Mouse (Mus musculus): ENCODE data around the gene Gale.
A peak's percentile ranks its signal among the peaks of the same experiment; 100 is the strongest.
"Not testable (repeated sequence)": the region's sequence is repeated elsewhere in the genome, so short reads cannot be mapped to it uniquely, and the experiment has no call there.

Gale gene

GRCm38 (mm10) chr4:135970585-135970984 is 7.1 kb downstream of the Gale start:
- DNase-seq (ENCODE audit: low read depth, low spot score) = no peak

- DNase-seq (ENCODE audit: low read depth, low spot score) = peak; percentile 34
Observed at GRCm38 (mm10) chr4:135971805-135972555, 8.5 kb downstream of the Gale start.

- peak; percentile 47 for DNase-seq (ENCODE audit: low read depth, low spot score)
Observed at GRCm38 (mm10) chr4:135972556-135972906, 9.0 kb downstream of the Gale start, which contains the start of gene Lypla2. Gene Lypla2 (minus strand): TSS chr4:135972626.

- no peak for DNase-seq (ENCODE audit: low read depth, low spot score)
Observed at GRCm38 (mm10) chr4:135972911-135973811, 9.6 kb downstream of the Gale start.

GRCm38 (mm10) chr4:135976146-135976545 is 12.6 kb downstream of the Gale start:
- no peak for DNase-seq (ENCODE audit: low read depth, low spot score)

- not testable (repeated sequence) for DNase-seq (ENCODE audit: low read depth, low spot score)
Observed at GRCm38 (mm10) chr4:135980223-135980622, 16.7 kb downstream of the Gale start.

- no peak for DNase-seq (ENCODE audit: low read depth, low spot score)
Observed at GRCm38 (mm10) chr4:135981524-135982063, 18.1 kb downstream of the Gale start.

- DNase-seq (ENCODE audit: low read depth, low spot score) = no peak
Observed at GRCm38 (mm10) chr4:135984556-135984955, 21.0 kb downstream of the Gale start.

- DNase-seq (ENCODE audit: low read depth, low spot score) = no peak
Observed at GRCm38 (mm10) chr4:135985193-135985592, 21.7 kb downstream of the Gale start.

GRCm38 (mm10) chr4:135985769-135986168 is 22.2 kb downstream of the Gale start:
- DNase-seq (ENCODE audit: low read depth, low spot score) = no peak

- DNase-seq (ENCODE audit: low read depth, low spot score) = no peak
Observed at GRCm38 (mm10) chr4:135986301-135986942, 22.9 kb downstream of the Gale start.

- peak; percentile 93 for DNase-seq (ENCODE audit: low read depth, low spot score)
Observed at GRCm38 (mm10) chr4:135986943-135987710, 23.6 kb downstream of the Gale start, which contains the start of gene Pithd1. Gene Pithd1 (minus strand): TSS chr4:135987264.

- no peak for DNase-seq (ENCODE audit: low read depth, low spot score)
Observed at GRCm38 (mm10) chr4:135987714-135988113, 24.2 kb downstream of the Gale start.

- DNase-seq (ENCODE audit: low read depth, low spot score) = no peak
Observed at GRCm38 (mm10) chr4:135993941-135994340, 30.4 kb downstream of the Gale start.

GRCm38 (mm10) chr4:135995118-135995517 is 31.6 kb downstream of the Gale start:
- DNase-seq (ENCODE audit: low read depth, low spot score) = no peak

GRCm38 (mm10) chr4:136004107-136004675 is 40.7 kb downstream of the Gale start:
- DNase-seq (ENCODE audit: low read depth, low spot score) = no peak

GRCm38 (mm10) chr4:136004921-136005320 is 41.4 kb downstream of the Gale start:
- no peak for DNase-seq (ENCODE audit: low read depth, low spot score)

- DNase-seq (ENCODE audit: low read depth, low spot score) = no peak
Observed at GRCm38 (mm10) chr4:136006821-136007220, 43.3 kb downstream of the Gale start.

GRCm38 (mm10) chr4:136008782-136009447 is 45.4 kb downstream of the Gale start:
- no peak for DNase-seq (ENCODE audit: low read depth, low spot score)

- DNase-seq (ENCODE audit: low read depth, low spot score) = no peak
Observed at GRCm38 (mm10) chr4:136010586-136010985, 47.1 kb downstream of the Gale start.
